Mouse (Mus musculus) heart, postnatal 25 days (tissue): Measurements from ENCODE around the gene Ciita. TPM values are rescaled to one million over a fixed set of nuclear protein-coding genes. Genes with fewer than 3 reads are reported as not detected.

Source experiments
- DNase-seq: peaks from one replicate; pipeline ENCODE4 v3.0.0; 2022; ENCODE audit warnings: low spot score
- intact Hi-C: fragments of 180-260 bp; cut with DNase I; formaldehyde crosslinking; loops from one replicate; pipeline ENCODE4 v1.15.1; 2025
- total RNA-seq, 2 experiments: library from RNA; stranded (reverse); gene quantifications; 2 replicates each; pipeline ENCODE4 v1.2.3; 2021

The Ciita gene
- total RNA-seq = under 1 TPM; 0.52 to 0.64 TPM

GRCm38 (mm10) chr16:10479857-10480256 is at the start of gene Ciita:
Gene Ciita, plus strand, starts transcription at chr16:10480059.
- no peak for DNase-seq
- intact Hi-C loops = no loop called here

DNA sequence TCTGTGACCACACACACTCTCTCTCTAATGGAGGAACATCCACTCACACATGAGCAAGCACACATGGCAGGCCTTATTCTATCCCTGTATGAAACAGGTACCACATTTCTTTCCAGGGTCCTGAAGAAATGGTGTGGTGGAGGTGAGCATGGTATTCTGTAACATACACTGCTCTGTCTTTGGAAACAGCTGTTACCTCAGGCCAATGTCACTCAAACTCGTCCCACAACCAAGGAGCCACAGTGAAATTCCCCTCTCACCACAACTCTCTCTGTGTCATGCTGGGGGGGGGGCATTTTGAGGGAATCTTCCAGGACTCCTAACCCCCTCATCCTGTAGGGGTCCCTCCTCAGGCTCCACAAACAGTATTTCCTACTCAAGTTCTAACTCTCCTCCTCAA is 47.9 kb upstream of the Ciita start:
- no peak for DNase-seq
- intact Hi-C loops = no loop called here

DNA sequence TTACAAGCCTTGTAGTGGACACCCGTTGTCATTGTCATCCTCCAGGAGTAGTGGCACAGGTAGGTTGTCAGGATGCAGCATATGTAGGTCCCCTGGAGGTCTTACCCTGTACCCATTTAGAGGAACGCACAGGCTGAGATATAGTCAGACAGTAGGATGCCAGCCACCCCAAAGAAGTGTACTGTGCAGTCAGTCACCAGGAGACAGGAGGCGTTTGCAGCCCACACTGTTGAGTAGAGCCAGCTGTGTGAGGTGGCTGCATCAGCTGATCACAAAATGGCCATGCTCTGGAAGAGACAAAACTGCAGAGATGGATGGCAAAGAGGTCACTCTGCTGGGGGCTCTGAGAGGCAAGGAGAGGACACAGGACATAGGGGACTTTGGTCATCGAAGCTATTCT is 47.5 kb upstream of the Ciita start:
- DNase-seq = no peak
- intact Hi-C loops = no loop called here

DNA sequence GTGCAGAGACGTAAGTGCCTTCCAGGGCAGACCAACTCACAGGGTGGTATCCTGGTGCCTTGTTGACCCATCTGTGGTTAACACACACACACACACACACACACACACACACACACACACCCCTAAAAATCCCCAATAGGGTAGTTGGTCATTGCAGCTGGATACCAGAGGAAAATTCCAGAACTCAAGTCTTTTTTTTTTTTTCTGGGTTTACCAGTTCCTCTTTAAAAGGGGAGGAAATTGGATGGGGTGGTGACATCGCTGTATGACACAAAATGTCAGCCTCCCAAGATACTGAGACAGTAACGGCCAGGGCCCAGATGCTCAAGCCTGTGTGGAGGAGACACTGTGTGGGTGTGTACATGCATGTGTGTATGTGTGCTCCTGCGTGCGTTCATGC is 46.5 kb upstream of the Ciita start:
- DNase-seq = no peak
- intact Hi-C loops = no loop called here

GRCm38 (mm10) chr16:10436166-10436565 is 43.7 kb upstream of the Ciita start:
- intact Hi-C loops = no loop called here
- DNase-seq = no peak

DNA sequence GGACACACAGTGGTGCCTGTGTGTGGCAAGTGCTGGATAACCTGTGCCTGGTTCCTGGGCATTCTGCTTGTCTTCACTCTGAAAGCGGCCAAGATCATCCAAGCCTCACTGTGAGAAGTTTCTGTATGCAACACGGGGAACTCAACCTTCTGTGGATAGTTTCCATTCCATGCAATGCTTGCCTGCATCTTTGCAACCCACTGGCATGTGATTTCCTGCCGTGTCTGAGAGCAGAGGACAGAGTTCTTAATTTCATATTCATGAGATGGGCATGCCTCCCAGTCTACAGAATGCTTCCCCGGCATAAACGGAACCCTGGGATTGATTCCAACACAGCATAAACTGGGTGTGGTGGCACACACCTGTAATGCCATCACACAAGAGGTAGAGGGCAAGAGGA is 41.8 kb upstream of the Ciita start:
- no peak for DNase-seq
- intact Hi-C loops = no loop called here

GRCm38 (mm10) chr16:10441328-10441727 is 38.5 kb upstream of the Ciita start:
- DNase-seq = no peak
- intact Hi-C loops = no loop called here

DNA sequence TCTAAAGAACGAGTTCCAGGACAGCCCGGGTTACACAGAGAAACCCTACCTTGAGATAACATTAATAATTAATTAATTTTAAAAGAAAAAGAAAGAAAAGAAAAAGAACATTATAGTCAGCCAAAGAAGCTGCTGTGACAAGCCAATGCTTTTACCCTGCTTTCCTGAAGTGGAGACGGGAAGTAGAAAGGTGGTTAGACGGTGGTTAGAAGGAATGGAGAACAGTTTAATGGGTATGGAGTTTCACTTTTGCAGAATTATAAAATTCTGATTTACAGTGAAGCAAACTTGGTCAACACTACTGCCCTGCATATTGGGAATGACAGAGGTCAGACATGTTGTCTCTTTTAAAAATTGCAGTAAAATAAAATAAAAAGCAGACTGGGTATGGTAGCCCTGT is 38.1 kb upstream of the Ciita start:
- intact Hi-C loops = no loop called here
- no peak for DNase-seq

DNA sequence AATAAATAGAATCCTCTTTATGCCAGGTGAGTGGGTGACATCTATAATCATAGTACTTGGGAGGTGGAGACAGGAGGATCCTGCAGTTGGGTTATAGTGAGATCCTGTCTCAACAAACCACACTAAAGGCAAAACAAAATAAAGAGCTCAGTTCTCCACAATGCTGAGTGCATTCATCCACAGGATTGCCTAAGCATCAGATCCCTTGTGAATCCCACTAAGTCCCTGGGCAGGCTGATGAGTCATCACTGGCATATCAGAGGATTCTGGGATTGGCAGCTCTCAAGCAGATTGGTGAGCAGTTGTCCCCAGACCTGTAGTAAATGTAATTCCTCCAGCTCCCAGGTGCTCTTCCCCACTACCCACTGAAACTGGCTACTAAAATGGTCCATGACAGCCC is 36.1 kb upstream of the Ciita start:
- intact Hi-C loops = no loop called here
- no peak for DNase-seq

- intact Hi-C loops = no loop called here
- DNase-seq = no peak
Measured at GRCm38 (mm10) chr16:10446573-10447263, 33.1 kb upstream of the Ciita start.

- intact Hi-C loops = no loop called here
Measured at GRCm38 (mm10) chr16:10447264-10447594, 32.6 kb upstream of the Ciita start, which contains the start of gene Tvp23a. Gene Tvp23a, minus strand, starts transcription at chr16:10447362.

GRCm38 (mm10) chr16:10447781-10448180 is 32.1 kb upstream of the Ciita start:
- intact Hi-C loops = no loop called here
- no peak for DNase-seq

More at GRCm38 (mm10) chr16:10447264-10447594, 32.6 kb upstream of the Ciita start, which contains the start of gene Tvp23a:
- peak; percentile 19 for DNase-seq

- no peak for DNase-seq
- intact Hi-C loops = no loop called here
Measured at GRCm38 (mm10) chr16:10448931-10449330, 30.9 kb upstream of the Ciita start.

GRCm38 (mm10) chr16:10451906-10452305 is 28.0 kb upstream of the Ciita start:
- DNase-seq = no peak
- intact Hi-C loops = no loop called here

GRCm38 (mm10) chr16:10452445-10452896 is 27.4 kb upstream of the Ciita start:
- peak; percentile 54 for DNase-seq
- intact Hi-C loops = no loop called here

DNA sequence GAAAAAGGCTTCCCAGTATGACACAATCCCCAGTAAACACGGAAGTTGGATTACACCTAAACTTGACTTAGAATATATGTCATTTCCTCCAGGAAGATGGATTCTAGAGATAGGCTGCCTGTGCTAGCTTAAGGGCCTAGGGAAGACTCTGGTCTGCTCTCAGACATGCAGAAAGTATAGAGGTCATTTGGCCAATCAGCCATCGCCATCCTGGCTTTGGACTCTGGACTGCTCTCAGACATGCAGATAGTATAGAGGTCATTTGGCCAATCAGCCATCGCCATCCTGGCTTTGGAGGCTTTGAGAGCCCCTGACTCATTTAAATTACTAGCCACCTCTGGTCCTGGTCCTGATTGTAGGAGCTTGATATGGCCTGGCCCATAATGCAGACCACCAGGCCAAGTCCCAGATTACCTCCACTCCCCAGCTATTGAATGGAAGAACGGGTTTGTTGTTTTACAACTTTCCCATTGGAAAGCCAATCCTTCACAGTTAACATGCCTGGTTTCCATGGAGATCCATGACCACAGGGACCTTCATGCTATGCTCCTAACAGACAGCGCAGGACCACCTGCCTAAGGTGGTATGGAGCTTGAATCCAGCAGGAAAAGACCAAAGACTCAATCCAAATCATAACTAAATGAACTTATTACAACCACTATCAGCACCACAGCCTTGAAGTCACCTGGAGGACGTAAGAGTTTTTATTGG is 25.8 kb upstream of the Ciita start:
- no peak for DNase-seq
- intact Hi-C loops = no loop called here

DNA sequence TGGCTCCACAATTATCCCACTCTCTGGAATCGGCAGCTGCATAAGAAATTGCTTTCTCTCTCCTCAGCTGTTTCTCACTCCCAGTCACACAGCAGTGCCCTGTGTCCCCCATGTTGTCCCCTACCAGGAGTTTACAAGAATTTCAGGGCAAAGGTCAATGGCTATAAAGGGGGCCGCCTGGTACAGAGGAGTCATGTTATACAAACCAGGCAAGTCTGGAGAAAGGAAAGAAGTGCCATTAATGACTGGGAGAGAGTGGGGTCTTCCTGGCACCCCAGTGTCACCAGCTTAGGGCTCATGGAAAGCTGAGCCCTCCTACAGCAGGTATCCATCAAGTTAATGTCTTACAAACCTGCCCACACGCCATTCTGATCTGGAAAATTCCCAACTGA is 25.3 kb upstream of the Ciita start:
- intact Hi-C loops = no loop called here

GRCm38 (mm10) chr16:10460188-10460587 is 19.7 kb upstream of the Ciita start:
- no peak for DNase-seq
- intact Hi-C loops = no loop called here

More for the DNA sequence above, 25.3 kb upstream of the Ciita start:
- no peak for DNase-seq

GRCm38 (mm10) chr16:10461178-10461577 is 18.7 kb upstream of the Ciita start:
- intact Hi-C loops = no loop called here
- DNase-seq = no peak

DNA sequence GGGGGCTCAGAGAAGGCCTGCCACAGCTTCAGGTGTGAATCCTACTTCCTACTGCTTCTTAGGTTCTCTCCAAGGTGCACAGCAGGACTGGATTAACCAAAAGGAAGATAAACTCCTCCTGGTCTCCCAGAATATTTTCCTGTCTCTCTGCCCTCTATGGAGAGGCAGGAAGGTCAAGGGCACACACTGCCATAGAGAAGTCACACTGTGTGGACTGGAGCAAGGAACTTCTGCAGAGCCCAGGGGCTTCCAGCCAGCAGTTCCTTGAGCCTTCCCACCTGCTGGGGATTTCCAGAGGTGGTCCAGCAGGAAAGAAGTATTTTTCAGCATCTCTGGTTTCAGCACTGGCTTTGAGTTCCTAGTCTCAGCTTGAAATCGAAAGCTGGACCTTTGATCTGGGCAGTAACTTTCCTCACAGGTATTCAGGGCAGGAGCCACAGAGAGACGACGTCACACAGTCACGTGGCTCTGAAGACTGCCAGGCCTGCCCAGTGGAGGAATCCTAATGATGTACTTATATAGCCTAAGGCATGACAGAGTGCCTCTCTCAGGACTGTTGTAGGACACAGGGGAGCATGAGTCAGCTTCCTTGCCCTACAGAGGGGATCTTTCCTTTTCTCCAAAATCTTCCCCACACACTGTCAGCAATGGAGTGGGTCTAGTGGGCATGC is 14.7 kb upstream of the Ciita start:
- no peak for DNase-seq

More for the DNA sequence above, 14.7 kb upstream of the Ciita start:
- intact Hi-C loops = no loop called here
